In the genomic region with DNA sequence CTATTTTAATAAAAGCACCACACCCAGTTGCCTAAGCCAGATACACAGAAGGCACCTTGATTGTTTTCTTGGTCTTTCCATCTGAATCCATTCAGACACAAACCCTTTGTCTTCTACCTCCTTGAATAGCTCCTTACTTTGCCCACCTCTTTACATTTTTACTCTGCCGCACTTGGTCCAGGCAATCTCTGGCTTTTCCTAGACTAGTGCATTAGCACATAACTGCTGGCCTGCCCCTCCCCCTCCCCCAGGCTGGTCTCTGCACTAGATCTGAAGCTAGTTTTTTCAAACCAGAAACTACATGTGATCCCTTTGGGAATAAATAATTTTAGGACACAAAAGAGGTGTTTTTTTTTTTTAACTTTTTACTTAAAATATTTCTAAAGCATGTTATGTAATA, we compare ENCODE assay signal across 15 mouse cellular contexts. TPM values are rescaled to one million over a fixed set of nuclear protein-coding genes. Genes with fewer than 3 reads are reported as not detected.
A peak's percentile ranks its signal among the peaks of the same experiment; 100 is the strongest.
DNase-seq lines count a peak whose midpoint lies in the region; ATAC-seq and TF ChIP-seq lines count a peak whose summit lies in the region.
"Had no signal": no experiment of that assay in that cellular context is flagged by ENCODE, and none has a peak within 500 bp of the region (broad histone marks: within the 10 kb centered on the region; RNA-seq: fewer than 3 reads in every experiment).

No protein-coding gene starts in this region.

- H3K36me3 ChIP-seq in intestine, embryonic 14.5 days (ENCODE audit: control insufficient read depth, insufficient read depth, low read length), result peaks cover 11% of the 10 kb centered on the region
- no peaks in the 10 kb centered on the region; the same call in 1 of the 2 replicates for H3K36me3 ChIP-seq in intestine, embryonic 16.5 days (ENCODE audit: control insufficient read depth, insufficient read depth, low read length)
- 0 out of 2 replicates have a peak, but pooled peaks cover 4% of the 10 kb centered on the region for H3K36me3 ChIP-seq in lung, postnatal 0 days (ENCODE audit: insufficient read depth, low read length)

- ATAC-seq in intestine, embryonic 14.5 days (replicated peaks; ENCODE audit: low FRiP score, low TSS enrichment, low read depth), result no peak
- ATAC-seq in intestine, embryonic 16.5 days, result no peak
- ATAC-seq in lung, postnatal 0 days, result no peak

- H3K27ac ChIP-seq in intestine, embryonic 14.5 days (ENCODE audit: low read depth), result no peak overlapping the region
- H3K27ac ChIP-seq in intestine, embryonic 16.5 days (ENCODE audit: low read length), result no peak overlapping the region
- no peak overlapping the region for H3K27ac ChIP-seq in lung, postnatal 0 days (ENCODE audit: low read length)
- H3K27ac ChIP-seq: kidney, postnatal 0 days; liver, embryonic 15.5 days had no signal

- no peak overlapping the region for H3K4me2 ChIP-seq in intestine, embryonic 14.5 days (ENCODE audit: low read length)
- no peak overlapping the region for H3K4me2 ChIP-seq in intestine, embryonic 16.5 days (ENCODE audit: low read depth, low read length)
- H3K4me2 ChIP-seq in lung, postnatal 0 days (replicated peaks; ENCODE audit: low read depth, low read length), result no peak overlapping the region
- H3K4me2 ChIP-seq: liver, embryonic 15.5 days had no signal

- DNase-seq in adrenal gland, postnatal 10 days, result peak; percentile 65
- no peak for DNase-seq in adrenal gland, postnatal 25 days
- peak; percentile 49 for DNase-seq in intestine, embryonic 14.5 days (ENCODE audit: low spot score)
- DNase-seq in lung, postnatal 10 days, result peak; percentile 23
- no peak for DNase-seq in lung, postnatal 0 days (ENCODE audit: low spot score)
- DNase-seq in adrenal gland, postnatal 36 days, result peak; percentile 34 to 74
- no peak for DNase-seq in natural killer cell, adult 2 months (ENCODE audit: low spot score in 2 of 2)
- DNase-seq: thymus, postnatal 14 days had no signal

- 0 out of 2 replicates have a peak, but pooled peaks cover 8% of the 10 kb centered on the region for H3K4me1 ChIP-seq in intestine, embryonic 14.5 days (replicated peaks; ENCODE audit: control insufficient read depth, insufficient read depth, low read length)
- peaks cover 7% of the 10 kb centered on the region; the same call in 1 of the 2 replicates for H3K4me1 ChIP-seq in intestine, embryonic 16.5 days (ENCODE audit: control insufficient read depth, insufficient read depth, low read length)
- H3K4me1 ChIP-seq in lung, postnatal 0 days (ENCODE audit: insufficient read depth, low read depth, low read length), result no peaks in the 10 kb centered on the region

- no peak for TF ChIP-seq EP300 in lung, postnatal 0 days (IDR thresholded peaks at IDR 0.05)

- H3K27me3 ChIP-seq in intestine, embryonic 14.5 days (replicated peaks; ENCODE audit: control insufficient read depth, insufficient read depth, low read length), result no peaks in the 10 kb centered on the region
- no peaks in the 10 kb centered on the region for H3K27me3 ChIP-seq in intestine, embryonic 16.5 days (replicated peaks; ENCODE audit: control insufficient read depth, insufficient read depth, low read length)
- H3K27me3 ChIP-seq in lung, postnatal 0 days (replicated peaks; ENCODE audit: insufficient read depth, low read length), result no peaks in the 10 kb centered on the region
- H3K27me3 ChIP-seq: liver, embryonic 15.5 days had no signal

- no peaks in the 10 kb centered on the region for H3K9me3 ChIP-seq in intestine, embryonic 14.5 days (ENCODE audit: control insufficient read depth, low read length)
- H3K9me3 ChIP-seq in intestine, embryonic 16.5 days (ENCODE audit: control insufficient read depth, low read length), result no peaks in the 10 kb centered on the region
- H3K9me3 ChIP-seq in lung, postnatal 0 days (ENCODE audit: low read length), result no peaks in the 10 kb centered on the region
- H3K9me3 ChIP-seq: liver, embryonic 15.5 days had no signal

- no peak overlapping the region for H3K9ac ChIP-seq in intestine, embryonic 14.5 days (ENCODE audit: low read length)
- no peak overlapping the region for H3K9ac ChIP-seq in intestine, embryonic 16.5 days (ENCODE audit: low read depth, low read length)
- H3K9ac ChIP-seq in lung, postnatal 0 days (replicated peaks; ENCODE audit: low read depth), result no peak overlapping the region
- H3K9ac ChIP-seq: liver, embryonic 15.5 days had no signal

- WGBS in intestine, embryonic 14.5 days, result 64% methylated on average over 1 of the region's 1 CpGs
- WGBS in intestine, embryonic 16.5 days, result 78% methylated on average over 1 of the region's 1 CpGs
- WGBS in lung, postnatal 0 days, result 66% methylated on average over 1 of the region's 1 CpGs

- no peak for TF ChIP-seq CTCF in lung, postnatal 0 days (IDR thresholded peaks at IDR 0.05)

- no peak overlapping the region for H3K4me3 ChIP-seq in intestine, embryonic 14.5 days (ENCODE audit: low read depth, low read length)
- H3K4me3 ChIP-seq in intestine, embryonic 16.5 days (ENCODE audit: low read length), result no peak overlapping the region
- H3K4me3 ChIP-seq in lung, postnatal 0 days (ENCODE audit: low read depth, low read length), result no peak overlapping the region
- H3K4me3 ChIP-seq: liver, embryonic 15.5 days had no signal

RNA-seq across cellular contexts. Expression of a gene that starts 37.2 kb away (rescaled TPM):
- total RNA-seq in adrenal gland, postnatal 10 days (2021), result 10 to 100 TPM; 19.2 to 21.1 TPM
- 23.9 and 27.9 TPM in 2 replicates for total RNA-seq in adrenal gland, postnatal 25 days (2021)
- polyA plus RNA-seq in intestine, embryonic 14.5 days (2014; fragmentation: Nextera tagmentation; extraction: Ambion mirVana), result 34.6 and 36.8 TPM in 2 replicates
- 35.1 and 35.8 TPM in 2 replicates for polyA plus RNA-seq in intestine, embryonic 16.5 days (2015; fragmentation: Nextera tagmentation; extraction: Ambion mirVana)
- polyA plus RNA-seq in lung, postnatal 0 days (2015; fragmentation: Nextera tagmentation; extraction: Ambion mirVana), result 42.9 and 45.1 TPM in 2 replicates
- 10 to 100 TPM; 21.2 to 22.3 TPM for total RNA-seq in adrenal gland, postnatal 36 days (2021)

RNA-seq across cellular contexts. Expression of a gene that starts 58.2 kb away (rescaled TPM):
- total RNA-seq in adrenal gland, postnatal 10 days (2021), result 1 to 10 TPM; 2.1 to 2.6 TPM
- 5.6 and 15.2 TPM in 2 replicates for total RNA-seq in adrenal gland, postnatal 25 days (2021)
- polyA plus RNA-seq in intestine, embryonic 14.5 days (2014; fragmentation: Nextera tagmentation; extraction: Ambion mirVana), result not detected in 2 replicates
- not detected in 2 replicates for polyA plus RNA-seq in intestine, embryonic 16.5 days (2015; fragmentation: Nextera tagmentation; extraction: Ambion mirVana)
- 0.86 and 1.0 TPM in 2 replicates for polyA plus RNA-seq in lung, postnatal 0 days (2015; fragmentation: Nextera tagmentation; extraction: Ambion mirVana)
- total RNA-seq in adrenal gland, postnatal 36 days (2021), result 10 to 100 TPM in 1 of 2 experiments, 1 to 10 TPM in 1; 3.7 to 12.3 TPM
- total RNA-seq: ES-E14; left cerebral cortex, postnatal 10 days; megakaryocyte-erythroid progenitor cell, adult 5-6 weeks had no signal
- polyA plus RNA-seq: hindbrain, embryonic 11.5 days; kidney, postnatal 0 days; liver, embryonic 15.5 days had no signal

Comparison
In these comparisons a context has a peak if more than half of its experiments do, and no peak if none do; other contexts are left out.
1. DNase-seq: peak in adrenal gland, postnatal 10 days (single experiment), intestine, embryonic 14.5 days (single experiment), lung, postnatal 10 days (single experiment) and adrenal gland, postnatal 36 days (2 of 2); none in adrenal gland, postnatal 25 days (single experiment), lung, postnatal 0 days (single experiment) and natural killer cell, adult 2 months (0 of 2).